Mouse (Mus musculus): ENCODE data around the gene Spns1.

- TF ChIP-seq CTCF (IDR thresholded peaks at IDR 0.05) (no peak), EP300 (IDR thresholded peaks at IDR 0.05) (no peak)
Measured at GRCm38 (mm10) chr7:126363038-126363437, 14.2 kb downstream of the Spns1 start.

Measured in lung, postnatal 0 days (tissue).